Mouse (Mus musculus): ENCODE measurements around the gene Psip1. TPM values are rescaled to one million over a fixed set of nuclear protein-coding genes. Genes with fewer than 3 reads are reported as not detected.

Gene Psip1
- polyA plus RNA-seq, 1 experiment from 2014 or later: 364 TPM

DNA sequence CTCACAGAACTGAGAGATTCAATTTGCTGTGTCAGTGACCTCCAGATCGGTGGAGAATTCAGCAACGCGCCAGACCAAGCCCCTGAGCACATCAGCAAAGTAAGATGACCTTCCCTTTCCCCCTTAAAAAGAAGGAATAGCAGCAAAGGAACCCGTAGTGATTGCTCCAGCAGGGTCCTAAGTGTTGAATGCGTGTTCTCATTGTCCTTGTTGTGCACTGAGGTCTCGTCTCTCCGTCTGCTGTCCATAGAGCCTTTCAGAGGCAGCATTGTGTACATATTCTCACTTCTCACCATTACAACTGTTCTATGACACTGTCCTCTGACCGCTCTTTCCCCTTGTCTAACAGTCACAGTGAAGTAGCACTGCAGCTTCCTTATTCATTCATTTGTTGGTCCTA is 49.9 kb downstream of the Psip1 start:
- ATAC-seq (ENCODE audit: low FRiP score): no peak
- H3K36me3 ChIP-seq: peaks cover 73% of the 10 kb centered on the region

DNA sequence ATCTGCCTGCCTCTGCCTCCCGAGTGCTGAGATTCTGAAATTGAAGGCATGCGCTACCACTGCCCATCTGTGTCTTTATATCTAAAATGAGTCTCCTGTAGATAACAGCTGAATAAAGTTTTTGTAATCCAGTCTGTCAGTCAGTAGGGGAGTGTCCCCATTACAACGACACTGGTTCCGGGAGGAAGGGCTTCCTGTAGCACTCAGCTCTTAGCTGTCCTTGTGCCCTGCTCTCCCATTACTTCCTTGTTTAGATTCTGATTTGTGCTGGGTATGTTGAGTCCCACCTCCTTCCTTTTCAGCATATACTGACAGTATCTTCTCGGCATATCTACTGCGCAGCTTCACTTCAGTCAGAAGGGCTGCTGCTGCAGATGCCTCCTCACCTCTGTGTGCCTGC is 53.4 kb downstream of the Psip1 start:
- no peak for ATAC-seq (ENCODE audit: low FRiP score)
- Histone ChIP-seq H3K9ac (no peak overlapping the region), H3K27me3 (no peaks in the 10 kb centered on the region), H3K4me2 (replicated peaks) (no peak overlapping the region), H3K4me1 (no peaks in the 10 kb centered on the region), H3K4me3 (no peak overlapping the region), H3K36me3 (peaks cover 83% of the 10 kb centered on the region), H3K9me3 (replicated peaks) (no peaks in the 10 kb centered on the region), H3K27ac (no peak overlapping the region)
- WGBS: 92% methylated on average over 6 of the region's 6 CpGs

More for the DNA sequence above, 49.9 kb downstream of the Psip1 start:
- Histone ChIP-seq H3K4me3 (no peak overlapping the region), H3K27ac (no peak overlapping the region), H3K27me3 (no peaks in the 10 kb centered on the region), H3K4me2 (replicated peaks) (no peak overlapping the region), H3K9me3 (replicated peaks) (no peaks in the 10 kb centered on the region), H3K4me1 (no peaks in the 10 kb centered on the region), H3K9ac (no peak overlapping the region)
- WGBS: 94% methylated on average over 8 of the region's 8 CpGs

DNA sequence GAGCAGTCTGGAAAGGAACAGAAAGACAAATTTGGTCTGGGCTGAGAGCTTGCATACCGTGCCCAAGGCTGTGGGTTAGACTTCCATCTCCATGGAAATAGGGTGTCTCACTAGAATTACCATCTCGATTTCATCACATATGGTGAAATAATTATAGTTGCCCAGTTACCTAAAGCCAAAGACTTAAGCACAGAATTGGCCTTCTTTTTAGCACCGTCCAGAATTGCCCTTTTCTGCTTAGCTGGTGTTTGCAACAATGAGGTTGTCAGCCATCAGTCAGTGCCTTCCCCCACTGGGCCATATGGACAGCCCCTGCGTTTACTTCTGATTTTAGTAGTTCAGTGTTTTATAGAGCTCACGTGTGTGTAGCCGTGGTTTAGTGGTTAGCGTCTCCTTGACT is 54.3 kb downstream of the Psip1 start:
- no peak overlapping the region for H3K4me3 ChIP-seq
- no peaks in the 10 kb centered on the region for H3K4me1 ChIP-seq
- H3K4me2 ChIP-seq (replicated peaks): no peak overlapping the region
- ATAC-seq (ENCODE audit: low FRiP score): no peak
- peaks cover 86% of the 10 kb centered on the region for H3K36me3 ChIP-seq
- 91% methylated on average over 7 of the region's 7 CpGs for WGBS
- H3K9me3 ChIP-seq (replicated peaks): no peaks in the 10 kb centered on the region
- H3K27me3 ChIP-seq: no peaks in the 10 kb centered on the region
- no peak overlapping the region for H3K27ac ChIP-seq
- no peak overlapping the region for H3K9ac ChIP-seq

DNA sequence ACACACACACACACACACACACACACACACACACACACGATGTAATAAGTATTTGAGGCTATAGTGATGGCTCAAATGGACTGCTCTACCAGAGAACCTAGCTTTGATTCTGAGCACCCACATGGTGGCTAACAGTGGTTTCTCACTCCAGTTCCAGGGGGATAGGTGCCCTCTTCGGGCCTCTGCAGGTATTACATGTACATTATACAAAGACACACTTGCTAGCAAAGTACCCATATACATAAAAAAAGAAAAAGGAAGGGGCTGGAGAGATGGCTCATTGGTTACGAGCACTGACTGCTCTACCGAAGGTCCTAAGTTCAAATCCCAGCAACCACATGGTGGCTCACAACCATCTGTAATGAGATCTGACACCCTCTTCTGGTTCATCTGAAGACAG is 57.4 kb downstream of the Psip1 start:
- Histone ChIP-seq H3K4me3 (no peak overlapping the region), H3K27me3 (no peaks in the 10 kb centered on the region), H3K36me3 (peaks cover 76% of the 10 kb centered on the region), H3K4me1 (no peaks in the 10 kb centered on the region), H3K4me2 (replicated peaks) (no peak overlapping the region), H3K9me3 (replicated peaks) (no peaks in the 10 kb centered on the region), H3K9ac (no peak overlapping the region), H3K27ac (no peak overlapping the region)
- no peak for ATAC-seq (ENCODE audit: low FRiP score)
- 90% methylated on average over 4 of the region's 4 CpGs for WGBS

DNA sequence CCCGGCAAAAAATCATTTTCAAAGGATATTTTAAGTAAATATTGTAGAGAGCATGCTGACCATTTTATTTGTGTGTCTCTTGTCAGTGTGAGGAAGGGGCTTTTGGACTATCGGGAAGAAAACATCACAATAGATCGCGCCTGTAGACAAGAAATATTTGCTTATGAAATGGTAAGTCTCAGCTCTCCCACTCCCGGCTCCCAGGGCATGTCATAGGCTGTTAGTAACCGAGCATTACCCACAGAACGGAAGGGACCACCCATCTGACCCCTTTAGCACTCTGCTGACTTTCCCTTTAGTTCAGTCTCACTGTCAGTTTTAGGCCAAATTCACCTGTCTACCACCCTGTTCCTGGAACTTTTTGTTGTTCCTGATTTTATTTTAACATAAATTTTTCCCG is 58.6 kb downstream of the Psip1 start:
- Histone ChIP-seq H3K4me2 (replicated peaks) (no peak overlapping the region), H3K27ac (no peak overlapping the region), H3K4me3 (no peak overlapping the region), H3K36me3 (peaks cover 76% of the 10 kb centered on the region), H3K9ac (no peak overlapping the region), H3K9me3 (replicated peaks) (no peaks in the 10 kb centered on the region), H3K27me3 (no peaks in the 10 kb centered on the region), H3K4me1 (no peaks in the 10 kb centered on the region)
- no peak for ATAC-seq (ENCODE audit: low FRiP score)
- 97% methylated on average over 8 of the region's 8 CpGs for WGBS

DNA sequence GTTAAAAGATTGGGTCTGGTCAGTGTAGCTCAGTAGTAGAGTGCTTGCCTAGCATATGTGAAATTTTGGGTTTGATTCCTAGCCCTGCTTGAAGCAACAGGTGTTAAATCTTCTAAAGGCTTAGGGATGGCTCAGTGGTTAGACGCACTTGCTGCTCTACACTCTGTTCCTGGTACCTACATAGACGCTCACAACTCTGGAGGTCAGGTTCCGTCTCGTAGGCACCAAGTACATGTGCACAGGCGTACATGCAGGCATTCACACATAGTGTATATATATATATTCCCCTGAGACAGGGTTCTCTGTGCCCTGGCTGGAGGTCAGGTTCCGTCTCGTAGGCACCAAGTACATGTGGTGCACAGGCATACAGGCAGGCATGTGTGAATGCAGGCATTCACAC is 59.1 kb downstream of the Psip1 start:
- Histone ChIP-seq H3K4me1 (no peaks in the 10 kb centered on the region), H3K4me2 (replicated peaks) (no peak overlapping the region), H3K27me3 (no peaks in the 10 kb centered on the region), H3K9ac (no peak overlapping the region), H3K36me3 (peaks cover 75% of the 10 kb centered on the region), H3K9me3 (replicated peaks) (no peaks in the 10 kb centered on the region), H3K27ac (no peak overlapping the region), H3K4me3 (no peak overlapping the region)
- WGBS: 95% methylated on average over 7 of the region's 7 CpGs
- no peak for ATAC-seq (ENCODE audit: low FRiP score)

DNA sequence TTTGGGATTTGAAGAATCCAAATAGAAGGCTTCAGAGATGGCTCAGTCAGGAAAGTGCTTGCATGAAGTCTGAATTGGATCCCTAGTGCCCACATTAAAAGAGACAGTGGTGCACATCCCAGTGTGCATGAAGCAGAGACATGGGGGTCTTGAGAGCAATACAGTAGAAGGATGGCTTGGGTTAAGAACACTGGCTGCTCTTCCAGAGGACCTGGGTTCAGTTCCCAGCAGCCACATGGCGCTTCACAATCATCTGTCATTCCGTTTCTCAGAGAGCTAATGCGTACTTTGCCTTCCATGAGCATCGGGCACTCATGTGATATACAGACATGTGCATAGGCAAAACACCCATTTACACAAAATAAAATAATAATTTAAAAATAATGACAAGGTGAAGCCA is 61.1 kb downstream of the Psip1 start:
- Histone ChIP-seq H3K4me2 (replicated peaks) (no peak overlapping the region), H3K4me1 (no peaks in the 10 kb centered on the region), H3K27me3 (no peaks in the 10 kb centered on the region), H3K4me3 (no peak overlapping the region), H3K9me3 (replicated peaks) (no peaks in the 10 kb centered on the region), H3K36me3 (peaks cover 65% of the 10 kb centered on the region), H3K27ac (no peak overlapping the region), H3K9ac (no peak overlapping the region)
- 97% methylated on average over 4 of the region's 4 CpGs for WGBS
- no peak for ATAC-seq (ENCODE audit: low FRiP score)

DNA sequence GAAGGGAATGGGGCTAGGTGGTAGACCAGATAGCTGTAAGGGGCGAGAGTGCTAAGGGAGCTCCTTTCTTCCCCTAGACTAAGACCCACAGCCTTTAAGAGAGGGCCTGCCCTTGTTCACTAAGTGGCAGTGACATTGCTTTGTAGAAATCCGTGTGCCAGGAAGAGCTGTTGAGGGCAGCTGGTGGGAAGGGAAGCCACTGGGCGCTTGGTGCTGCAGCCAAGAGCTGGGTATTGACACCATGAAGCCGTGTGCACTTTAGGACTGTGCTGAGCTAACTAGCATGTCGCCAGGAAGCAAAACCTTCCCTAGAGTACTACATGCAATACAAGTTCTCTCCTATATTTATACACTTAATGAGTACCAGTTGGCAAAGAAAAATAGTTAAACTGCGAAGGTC is 62.6 kb downstream of the Psip1 start:
- no peaks in the 10 kb centered on the region for H3K27me3 ChIP-seq
- H3K36me3 ChIP-seq: peaks cover 56% of the 10 kb centered on the region
- 94% methylated on average over 6 of the region's 6 CpGs for WGBS
- no peaks in the 10 kb centered on the region for H3K9me3 ChIP-seq (replicated peaks)
- no peak overlapping the region for H3K27ac ChIP-seq
- ATAC-seq (ENCODE audit: low FRiP score): no peak
- peaks cover 7% of the 10 kb centered on the region for H3K4me1 ChIP-seq
- no peak overlapping the region for H3K4me2 ChIP-seq (replicated peaks)
- H3K4me3 ChIP-seq: no peak overlapping the region
- H3K9ac ChIP-seq: no peak overlapping the region

DNA sequence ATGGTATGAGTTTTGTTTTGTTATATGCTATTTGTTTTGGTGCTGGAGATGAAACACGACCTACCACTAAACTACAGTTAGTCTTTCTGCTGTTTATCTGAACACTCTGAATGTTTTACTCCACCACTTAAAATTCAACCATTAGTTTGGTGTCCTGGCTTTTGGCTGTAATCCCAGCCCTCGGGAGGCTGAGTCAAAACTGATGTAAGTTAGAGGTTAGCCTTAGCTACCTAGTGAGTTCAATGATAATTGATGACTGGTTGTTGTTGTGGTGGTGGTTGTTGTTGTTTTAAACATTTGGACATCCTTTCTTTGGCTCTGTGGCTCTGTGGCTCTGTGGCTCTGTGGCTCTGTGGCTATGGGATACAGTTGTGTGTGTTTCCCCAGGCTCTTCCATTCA is 67.5 kb downstream of the Psip1 start:
- Histone ChIP-seq H3K4me3 (peak overlapping the region; percentile 95), H3K36me3 (peaks cover 19% of the 10 kb centered on the region), H3K27me3 (no peaks in the 10 kb centered on the region), H3K9me3 (replicated peaks) (peaks cover 5% of the 10 kb centered on the region; the same call in 1 of the 2 replicates), H3K27ac (no peak overlapping the region), H3K9ac (peak overlapping the region; percentile 95), H3K4me2 (replicated peaks) (peak overlapping the region; percentile 62), H3K4me1 (peaks cover 8% of the 10 kb centered on the region)
- 82% methylated on average over 2 of the region's 2 CpGs for WGBS
- no peak for ATAC-seq (ENCODE audit: low FRiP score)

DNA sequence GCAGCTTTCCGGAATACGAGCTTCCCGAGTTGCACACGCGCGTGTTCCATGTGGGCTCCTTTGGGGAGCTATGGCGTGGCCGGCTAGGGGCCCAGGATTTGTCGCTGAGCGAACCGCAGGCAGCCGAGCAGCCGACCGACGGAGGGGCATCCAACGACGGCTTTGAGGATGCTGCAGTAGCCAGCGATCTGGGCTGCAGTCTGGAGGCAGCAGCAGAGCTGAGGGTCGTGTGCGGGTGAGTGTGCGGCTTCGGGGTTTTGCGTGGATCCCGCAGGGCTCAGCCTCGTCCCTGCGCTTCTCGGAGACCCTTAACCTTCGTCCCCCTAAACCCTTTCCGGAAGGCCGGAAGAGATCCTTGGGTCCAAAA is 68.5 kb downstream of the Psip1 start:
- Histone ChIP-seq H3K4me2 (replicated peaks) (peak overlapping the region; percentile 62), H3K27ac (peak overlapping the region; percentile 90), H3K4me1 (peaks cover 8% of the 10 kb centered on the region), H3K9me3 (replicated peaks) (peaks cover 5% of the 10 kb centered on the region; the same call in 1 of the 2 replicates), H3K36me3 (peaks cover 9% of the 10 kb centered on the region), H3K9ac (peak overlapping the region; percentile 95), H3K4me3 (peak overlapping the region; percentile 95), H3K27me3 (no peaks in the 10 kb centered on the region)
- under 1% methylated on average over 30 of the region's 30 CpGs for WGBS
- peak; percentile 78 for ATAC-seq (ENCODE audit: low FRiP score)

DNA sequence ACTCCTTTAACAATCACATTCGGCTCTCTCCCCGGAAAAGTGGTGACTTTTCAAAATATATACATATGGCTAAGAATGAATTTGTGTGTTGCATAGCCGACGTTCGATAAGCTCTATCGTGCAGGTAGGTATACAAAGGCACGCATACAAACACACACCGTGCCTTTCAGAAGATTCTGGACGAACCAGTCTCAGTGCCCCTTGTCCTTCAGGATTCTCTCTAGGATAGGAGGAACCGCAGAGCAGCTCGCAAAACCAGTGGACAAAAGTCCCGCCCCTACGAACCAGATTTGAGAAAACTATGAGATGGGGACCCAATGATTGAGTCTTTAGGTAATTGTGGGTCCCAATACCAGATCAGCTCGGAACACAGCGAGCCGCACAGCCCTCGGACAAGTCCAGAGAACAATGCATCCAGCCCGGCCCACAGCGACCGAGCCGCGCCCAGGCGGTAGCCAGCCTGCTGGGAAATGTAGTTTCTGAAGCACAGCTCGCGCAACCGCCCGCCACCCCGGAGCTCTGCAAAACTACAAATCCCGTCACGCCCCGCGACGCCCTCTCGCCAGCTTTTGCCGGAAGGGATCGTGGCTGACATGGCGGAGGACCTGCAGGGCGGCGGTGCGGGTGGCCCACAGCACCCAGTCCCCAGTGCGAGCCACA is 69.0 kb downstream of the Psip1 start, which contains the start of gene Snapc3:
Gene Snapc3 (plus strand): TSS at position 565 of the 660 bp plus-strand sequence.
- Histone ChIP-seq H3K9me3 (replicated peaks) (peaks cover 5% of the 10 kb centered on the region; the same call in 1 of the 2 replicates), H3K4me1 (peaks cover 8% of the 10 kb centered on the region), H3K36me3 (peaks cover 5% of the 10 kb centered on the region; the same call in 1 of the 2 replicates), H3K9ac (peak within 1 kb of the TSS; percentile 95), H3K27ac (peak within 1 kb of the TSS; percentile 90), H3K4me2 (replicated peaks) (peak within 1 kb of the TSS; percentile 62), H3K4me3 (peak within 1 kb of the TSS; percentile 95), H3K27me3 (no peaks in the 10 kb centered on the region)
- WGBS: 1% methylated on average over 41 of the region's 41 CpGs
- ATAC-seq (ENCODE audit: low FRiP score): peak; percentile 100

DNA sequence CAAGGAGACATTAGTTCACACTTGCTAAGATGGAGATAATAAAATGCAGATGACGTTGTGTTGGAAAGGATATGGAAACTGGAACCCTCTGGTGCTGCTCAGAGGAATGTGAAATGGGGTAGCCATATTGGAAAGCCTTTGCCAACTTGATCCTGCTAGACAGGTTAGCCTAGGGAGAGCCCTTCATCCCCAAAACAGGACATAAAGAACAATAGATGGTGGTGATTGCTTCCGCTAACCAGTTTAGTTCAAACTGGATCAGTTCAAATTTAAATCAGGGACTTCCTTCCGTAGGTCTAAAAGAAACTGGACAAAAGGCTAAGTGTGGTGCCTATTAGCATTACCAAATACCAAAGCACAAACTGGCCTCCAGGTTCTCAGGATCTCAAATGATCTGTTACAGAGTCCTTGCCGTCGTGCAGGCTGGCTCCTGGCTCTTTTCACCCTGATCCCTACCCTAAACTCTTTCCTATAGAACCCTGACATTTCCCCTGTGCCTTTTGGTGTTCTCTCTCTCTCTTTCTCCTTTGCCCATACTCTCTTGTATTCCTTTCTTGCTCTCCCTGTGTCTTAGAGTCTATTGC is 71.9 kb downstream of the Psip1 start:
- 84% methylated on average over 5 of the region's 5 CpGs for WGBS

DNA sequence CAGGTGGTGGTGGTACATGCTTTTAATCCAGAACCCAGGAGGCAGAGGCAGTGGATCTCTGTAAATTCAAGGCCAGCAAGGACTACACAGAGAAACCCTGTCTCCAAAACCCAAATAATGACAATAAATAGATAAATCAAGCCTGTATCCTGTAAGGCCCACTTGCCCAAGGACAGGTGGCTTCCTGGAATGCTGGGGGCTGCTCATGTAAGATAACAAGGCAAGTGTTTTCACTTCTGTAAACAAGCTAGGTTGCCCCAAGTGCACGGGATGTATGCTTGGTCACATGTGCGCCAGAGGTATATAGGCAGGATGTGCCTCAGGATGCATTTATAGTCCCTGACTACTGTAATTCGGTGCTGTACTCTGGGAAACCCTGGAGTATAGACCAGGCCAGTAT is 74.2 kb downstream of the Psip1 start:
- no peak overlapping the region for H3K27ac ChIP-seq
- H3K4me1 ChIP-seq: no peaks in the 10 kb centered on the region
- WGBS: 87% methylated on average over 3 of the region's 3 CpGs
- no peak for ATAC-seq (ENCODE audit: low FRiP score)
- no peak overlapping the region for H3K9ac ChIP-seq
- peaks cover 3% of the 10 kb centered on the region; the same call in 1 of the 2 replicates for H3K36me3 ChIP-seq
- H3K4me2 ChIP-seq (replicated peaks): no peak overlapping the region
- peaks cover 17% of the 10 kb centered on the region for H3K9me3 ChIP-seq (replicated peaks)
- no peaks in the 10 kb centered on the region for H3K27me3 ChIP-seq
- H3K4me3 ChIP-seq: no peak overlapping the region

More for the DNA sequence above, 71.9 kb downstream of the Psip1 start:
- Histone ChIP-seq H3K36me3 (no peaks in the 10 kb centered on the region), H3K9ac (no peak overlapping the region), H3K27ac (no peak overlapping the region), H3K4me3 (no peak overlapping the region), H3K4me1 (peaks cover 8% of the 10 kb centered on the region), H3K27me3 (no peaks in the 10 kb centered on the region), H3K4me2 (replicated peaks) (no peak overlapping the region), H3K9me3 (replicated peaks) (peaks cover 5% of the 10 kb centered on the region; the same call in 1 of the 2 replicates)
- ATAC-seq (ENCODE audit: low FRiP score): no peak
